Mouse (Mus musculus): Measurements from ENCODE around the gene Slamf7. TPM values are rescaled to one million over a fixed set of nuclear protein-coding genes. Genes with fewer than 3 reads are reported as not detected.

Slamf7 gene
- polyA plus RNA-seq, 1 experiment: not detected

DNA sequence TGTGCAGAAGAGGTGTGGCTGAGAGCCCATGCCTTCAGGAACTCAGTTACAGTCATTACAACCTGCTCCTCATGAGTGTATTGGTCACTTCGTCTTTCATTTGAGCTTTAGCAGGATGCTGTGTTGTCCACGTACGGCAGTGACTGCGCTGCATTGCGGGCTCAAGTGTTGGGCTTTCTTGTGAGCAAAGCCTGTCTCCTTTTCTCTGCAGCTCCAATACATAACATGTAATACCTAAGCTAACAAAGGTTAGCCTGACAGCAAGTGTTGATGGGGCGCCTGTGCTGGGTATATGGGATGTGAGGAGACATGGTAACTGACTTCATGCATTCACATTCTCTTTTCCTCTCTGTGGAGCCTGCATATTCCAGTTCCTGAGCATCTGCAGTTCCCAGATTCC, 32.7 kb downstream of the Slamf7 start:
- Histone ChIP-seq H3K36me3 (ENCODE audit: control insufficient read depth, insufficient read depth) (no peaks in the 10 kb centered on the region), H3K4me3 (ENCODE audit: insufficient read depth, poor library complexity, severe bottlenecking) (no peak overlapping the region), H3K79me2 (ENCODE audit: control insufficient read depth, insufficient read depth) (no peaks in the 10 kb centered on the region), H3ac (ENCODE audit: control insufficient read depth, insufficient read length, low read depth) (no peak overlapping the region), H3K27me3 (ENCODE audit: control insufficient read depth, insufficient read depth, insufficient read length) (no peaks in the 10 kb centered on the region), H3K79me3 (ENCODE audit: low read depth) (no peaks in the 10 kb centered on the region)
- TF ChIP-seq FOSL1 (IDR thresholded peaks at IDR 0.05; ENCODE audit: insufficient read depth, low read length, poor library complexity, severe bottlenecking) (no peak), USF1 (IDR thresholded peaks at IDR 0.05; ENCODE audit: low read depth) (no peak), CTCF (IDR thresholded peaks at IDR 0.05; ENCODE audit: control insufficient read depth, insufficient read depth, insufficient read length) (no peak), MYOD1 (IDR thresholded peaks at IDR 0.05; ENCODE audit: control insufficient read depth, insufficient read length, low read depth) (no peak), CEBPB (IDR thresholded peaks at IDR 0.05; ENCODE audit: low read depth) (no peak), MYOG (IDR thresholded peaks at IDR 0.05; ENCODE audit: control insufficient read depth, extremely low read depth, insufficient read length) (no peak), MAX (IDR thresholded peaks at IDR 0.05) (no peak)

DNA sequence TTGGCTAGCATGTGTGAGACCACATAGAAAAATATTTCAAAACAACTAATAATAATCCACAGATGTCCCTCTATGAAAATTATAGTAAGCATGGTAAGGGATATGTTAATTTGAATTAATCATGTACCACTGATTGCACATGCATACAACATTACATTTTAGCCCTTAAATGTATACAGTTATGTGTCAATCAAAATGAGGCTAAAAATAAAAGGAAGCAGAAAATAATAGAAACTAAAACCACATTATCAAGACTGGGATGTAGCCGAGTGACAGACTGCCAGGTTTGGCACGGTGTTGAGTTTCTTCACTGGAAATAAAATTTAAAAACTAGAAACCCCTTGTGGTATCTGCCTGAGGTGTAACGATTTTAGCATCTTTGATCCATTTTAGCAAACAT, 33.2 kb downstream of the Slamf7 start:
- no peaks in the 10 kb centered on the region for H3K79me3 ChIP-seq (ENCODE audit: low read depth)
- no peak overlapping the region for H3K4me3 ChIP-seq (ENCODE audit: insufficient read depth, poor library complexity, severe bottlenecking)
- no peaks in the 10 kb centered on the region for H3K79me2 ChIP-seq (ENCODE audit: control insufficient read depth, insufficient read depth)
- no peaks in the 10 kb centered on the region for H3K27me3 ChIP-seq (ENCODE audit: control insufficient read depth, insufficient read depth, insufficient read length)
- TF ChIP-seq FOSL1 (IDR thresholded peaks at IDR 0.05; ENCODE audit: insufficient read depth, low read length, poor library complexity, severe bottlenecking): no peak
- TF ChIP-seq MYOG (IDR thresholded peaks at IDR 0.05; ENCODE audit: control insufficient read depth, extremely low read depth, insufficient read length): no peak
- H3K36me3 ChIP-seq (ENCODE audit: control insufficient read depth, insufficient read depth): no peaks in the 10 kb centered on the region
- no peak overlapping the region for H3ac ChIP-seq (ENCODE audit: control insufficient read depth, insufficient read length, low read depth)

DNA sequence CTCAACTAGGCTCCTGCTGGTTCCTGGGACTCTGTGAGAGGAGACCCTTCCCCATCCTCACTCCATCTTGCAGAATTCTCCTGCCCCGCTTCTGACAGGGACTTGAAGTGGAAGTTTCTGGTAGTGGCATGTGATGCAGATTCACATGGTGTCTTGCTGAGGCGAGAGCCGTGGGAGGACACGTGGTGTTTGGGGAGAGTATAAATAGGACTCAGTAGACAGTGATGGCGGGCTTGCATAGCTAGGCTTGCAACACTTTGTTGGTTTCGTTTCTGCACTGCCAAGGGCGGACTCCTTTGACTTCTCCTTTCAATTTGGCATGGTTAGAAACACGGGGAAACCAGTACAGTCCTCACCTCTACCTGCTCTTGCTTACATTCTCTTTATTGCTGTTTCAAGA, 33.8 kb downstream of the Slamf7 start:
- H3K4me3 ChIP-seq (ENCODE audit: insufficient read depth, poor library complexity, severe bottlenecking): no peak overlapping the region
- no peak overlapping the region for H3ac ChIP-seq (ENCODE audit: control insufficient read depth, insufficient read length, low read depth)
- no peaks in the 10 kb centered on the region for H3K36me3 ChIP-seq (ENCODE audit: control insufficient read depth, insufficient read depth)
- no peaks in the 10 kb centered on the region for H3K79me3 ChIP-seq (ENCODE audit: low read depth)
- TF ChIP-seq FOSL1 (IDR thresholded peaks at IDR 0.05; ENCODE audit: insufficient read depth, low read length, poor library complexity, severe bottlenecking) (no peak), MAX (IDR thresholded peaks at IDR 0.05) (no peak), USF1 (IDR thresholded peaks at IDR 0.05; ENCODE audit: low read depth) (no peak), CTCF (IDR thresholded peaks at IDR 0.05; ENCODE audit: control insufficient read depth, insufficient read depth, insufficient read length) (no peak), CEBPB (IDR thresholded peaks at IDR 0.05; ENCODE audit: low read depth) (no peak), MYOD1 (IDR thresholded peaks at IDR 0.05; ENCODE audit: control insufficient read depth, insufficient read length, low read depth) (no peak), MYOG (IDR thresholded peaks at IDR 0.05; ENCODE audit: control insufficient read depth, extremely low read depth, insufficient read length) (no peak)
- H3K79me2 ChIP-seq (ENCODE audit: control insufficient read depth, insufficient read depth): no peaks in the 10 kb centered on the region
- H3K27me3 ChIP-seq (ENCODE audit: control insufficient read depth, insufficient read depth, insufficient read length): no peaks in the 10 kb centered on the region

DNA sequence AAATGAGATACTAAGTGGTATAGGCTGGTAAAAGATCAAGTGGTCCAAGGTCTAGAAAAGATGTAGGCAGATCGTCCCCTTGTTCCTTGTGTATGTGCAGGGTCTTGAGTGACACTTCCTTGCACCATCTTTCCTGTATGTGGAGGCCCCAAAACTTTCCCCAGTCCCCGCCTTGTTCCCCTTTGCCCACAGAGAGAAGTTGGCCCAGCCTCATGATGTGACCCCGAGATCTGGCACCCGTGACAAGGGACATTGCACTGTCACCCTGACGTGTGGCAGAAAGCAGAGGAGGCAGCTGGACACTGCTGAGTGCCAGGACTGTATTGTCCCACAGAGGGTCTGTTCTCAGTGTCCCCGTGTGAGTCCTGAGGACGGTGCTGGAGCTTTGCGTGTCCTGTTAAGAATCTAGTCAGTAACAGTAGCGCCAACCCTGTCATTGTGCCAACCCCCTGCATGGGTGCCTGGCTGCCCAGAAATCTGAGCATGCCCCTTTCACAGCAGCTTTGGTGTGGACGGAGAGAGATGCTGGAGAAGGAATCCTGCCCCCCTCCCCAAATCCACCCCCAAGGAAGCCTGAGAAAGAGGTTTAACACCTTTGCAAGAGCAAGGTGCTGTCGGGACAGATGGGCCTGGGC, 35.8 kb downstream of the Slamf7 start:
- no peaks in the 10 kb centered on the region for H3K36me3 ChIP-seq (ENCODE audit: control insufficient read depth, insufficient read depth)
- H3ac ChIP-seq (ENCODE audit: control insufficient read depth, insufficient read length, low read depth): no peak overlapping the region
- no peak overlapping the region for H3K4me3 ChIP-seq (ENCODE audit: insufficient read depth, poor library complexity, severe bottlenecking)
- no peaks in the 10 kb centered on the region for H3K27me3 ChIP-seq (ENCODE audit: control insufficient read depth, insufficient read depth, insufficient read length)
- no peak for TF ChIP-seq MYOD1 (IDR thresholded peaks at IDR 0.05; ENCODE audit: control insufficient read depth, insufficient read length, low read depth)
- TF ChIP-seq MAX (IDR thresholded peaks at IDR 0.05): no peak
- no peak for TF ChIP-seq CEBPB (IDR thresholded peaks at IDR 0.05; ENCODE audit: low read depth)
- no peak for TF ChIP-seq MYOG (IDR thresholded peaks at IDR 0.05; ENCODE audit: control insufficient read depth, extremely low read depth, insufficient read length)
- no peak for TF ChIP-seq CTCF (IDR thresholded peaks at IDR 0.05; ENCODE audit: control insufficient read depth, insufficient read depth, insufficient read length)
- no peak for TF ChIP-seq USF1 (IDR thresholded peaks at IDR 0.05; ENCODE audit: low read depth)
- no peak for TF ChIP-seq FOSL1 (IDR thresholded peaks at IDR 0.05; ENCODE audit: insufficient read depth, low read length, poor library complexity, severe bottlenecking)
- H3K79me2 ChIP-seq (ENCODE audit: control insufficient read depth, insufficient read depth): no peaks in the 10 kb centered on the region
- H3K79me3 ChIP-seq (ENCODE audit: low read depth): no peaks in the 10 kb centered on the region

DNA sequence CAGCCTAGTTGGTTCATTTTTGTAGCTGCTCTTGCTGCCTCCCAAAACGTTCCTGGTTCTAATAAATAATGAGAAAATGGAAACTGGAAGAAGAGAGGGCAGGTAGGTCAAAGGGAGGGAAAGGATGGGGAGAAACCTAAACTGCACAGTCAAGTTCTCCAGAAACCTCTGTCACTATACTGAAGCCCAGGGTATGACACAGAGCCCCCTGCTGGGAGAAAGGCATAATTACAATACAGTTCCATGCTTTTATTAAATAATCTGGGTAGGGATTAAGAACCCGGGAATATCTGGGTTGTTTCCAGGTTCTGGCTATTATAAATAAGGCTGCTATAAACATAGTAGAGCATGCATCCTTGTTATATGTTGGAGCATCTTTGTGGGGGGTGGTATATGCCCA, 38.9 kb downstream of the Slamf7 start:
- TF ChIP-seq MAX (IDR thresholded peaks at IDR 0.05) (no peak), MYOG (IDR thresholded peaks at IDR 0.05; ENCODE audit: control insufficient read depth, extremely low read depth, insufficient read length) (no peak), CEBPB (IDR thresholded peaks at IDR 0.05; ENCODE audit: low read depth) (no peak)
- no peaks in the 10 kb centered on the region for H3K36me3 ChIP-seq (ENCODE audit: control insufficient read depth, insufficient read depth)
- H3K27me3 ChIP-seq (ENCODE audit: control insufficient read depth, insufficient read depth, insufficient read length): no peaks in the 10 kb centered on the region
- no peaks in the 10 kb centered on the region for H3K79me3 ChIP-seq (ENCODE audit: low read depth)
- H3K4me3 ChIP-seq (ENCODE audit: insufficient read depth, poor library complexity, severe bottlenecking): no peak overlapping the region
- H3K79me2 ChIP-seq (ENCODE audit: control insufficient read depth, insufficient read depth): no peaks in the 10 kb centered on the region
- H3ac ChIP-seq (ENCODE audit: control insufficient read depth, insufficient read length, low read depth): no peak overlapping the region

DNA sequence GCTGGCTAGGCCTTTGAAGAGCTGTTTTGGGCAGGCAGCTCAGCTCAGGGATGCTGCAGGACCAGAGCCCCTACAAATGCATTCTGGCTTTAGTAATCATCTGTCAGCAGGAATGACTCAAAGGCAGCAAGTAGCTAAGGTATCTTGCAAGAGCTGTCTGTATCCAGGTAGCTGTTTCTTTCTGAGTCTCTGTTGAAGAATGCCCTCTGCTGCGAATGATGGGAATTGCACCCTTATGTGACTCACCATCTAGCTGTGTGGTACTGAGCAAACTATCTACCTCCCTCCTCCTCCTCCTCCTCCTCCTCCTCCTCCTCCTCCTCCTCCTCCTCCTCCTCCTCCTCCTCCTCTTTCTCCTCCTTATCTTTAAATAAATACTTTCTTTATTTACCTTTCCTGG, 42.1 kb downstream of the Slamf7 start:
- H3K4me3 ChIP-seq (ENCODE audit: insufficient read depth, poor library complexity, severe bottlenecking): no peak overlapping the region
- no peaks in the 10 kb centered on the region for H3K36me3 ChIP-seq (ENCODE audit: control insufficient read depth, insufficient read depth)
- no peak overlapping the region for H3ac ChIP-seq (ENCODE audit: control insufficient read depth, insufficient read length, low read depth)
- no peaks in the 10 kb centered on the region for H3K79me3 ChIP-seq (ENCODE audit: low read depth)
- TF ChIP-seq USF1 (IDR thresholded peaks at IDR 0.05; ENCODE audit: low read depth) (no peak), CEBPB (IDR thresholded peaks at IDR 0.05; ENCODE audit: low read depth) (no peak), CTCF (IDR thresholded peaks at IDR 0.05; ENCODE audit: control insufficient read depth, insufficient read depth, insufficient read length) (no peak), MAX (IDR thresholded peaks at IDR 0.05) (no peak), MYOG (IDR thresholded peaks at IDR 0.05; ENCODE audit: control insufficient read depth, extremely low read depth, insufficient read length) (no peak), MYOD1 (IDR thresholded peaks at IDR 0.05; ENCODE audit: control insufficient read depth, insufficient read length, low read depth) (no peak), FOSL1 (IDR thresholded peaks at IDR 0.05; ENCODE audit: insufficient read depth, low read length, poor library complexity, severe bottlenecking) (no peak)
- no peaks in the 10 kb centered on the region for H3K79me2 ChIP-seq (ENCODE audit: control insufficient read depth, insufficient read depth)
- no peaks in the 10 kb centered on the region for H3K27me3 ChIP-seq (ENCODE audit: control insufficient read depth, insufficient read depth, insufficient read length)

All from C2C12 (cell line).